31 mouse cellular contexts compared by ENCODE assay signal in genomic region chr8:29836044-29836443, GRCm38 (mm10).
"Had no signal": no experiment of that assay in that cellular context is flagged by ENCODE, and none has a peak within 500 bp of the region (broad histone marks: within the 10 kb centered on the region; RNA-seq: fewer than 3 reads in every experiment).

No protein-coding gene starts in this region.

- H3K9me3 ChIP-seq: limb, embryonic 10.5 days; limb, embryonic 12.5 days; limb, embryonic 13.5 days; limb, embryonic 15.5 days; liver, embryonic 12.5 days; liver, embryonic 13.5 days; liver, embryonic 15.5 days; lung, embryonic 15.5 days; megakaryocyte, embryonic 14.5 days; midbrain, embryonic 10.5 days; midbrain, embryonic 12.5 days; midbrain, embryonic 13.5 days; midbrain, embryonic 15.5 days had no signal

- H3K9ac ChIP-seq: limb, embryonic 12.5 days; limb, embryonic 13.5 days; limb, embryonic 15.5 days; liver, embryonic 12.5 days; liver, embryonic 13.5 days; liver, embryonic 14.5 days; liver, embryonic 15.5 days; liver, postnatal 0 days; lung, embryonic 14.5 days; lung, embryonic 15.5 days; midbrain, embryonic 12.5 days; midbrain, embryonic 13.5 days; midbrain, embryonic 15.5 days had no signal

- H3K4me1 ChIP-seq: limb, embryonic 10.5 days; limb, embryonic 12.5 days; limb, embryonic 13.5 days; limb, embryonic 15.5 days; liver, embryonic 12.5 days; liver, embryonic 13.5 days; liver, embryonic 15.5 days; lung, embryonic 15.5 days; megakaryocyte, embryonic 14.5 days; midbrain, embryonic 10.5 days; midbrain, embryonic 12.5 days; midbrain, embryonic 13.5 days; midbrain, embryonic 15.5 days had no signal

- H3K4me3 ChIP-seq: limb, embryonic 10.5 days; limb, embryonic 12.5 days; limb, embryonic 13.5 days; limb, embryonic 15.5 days; liver, embryonic 12.5 days; liver, embryonic 13.5 days; liver, embryonic 15.5 days; lung, embryonic 15.5 days; megakaryocyte, embryonic 14.5 days; midbrain, embryonic 10.5 days; midbrain, embryonic 12.5 days; midbrain, embryonic 13.5 days; midbrain, embryonic 15.5 days; myocyte had no signal

- H3K36me3 ChIP-seq: limb, embryonic 10.5 days; limb, embryonic 12.5 days; limb, embryonic 13.5 days; limb, embryonic 15.5 days; liver, embryonic 12.5 days; liver, embryonic 13.5 days; liver, embryonic 15.5 days; lung, embryonic 15.5 days; midbrain, embryonic 10.5 days; midbrain, embryonic 12.5 days; midbrain, embryonic 13.5 days; midbrain, embryonic 15.5 days had no signal

- H3K27me3 ChIP-seq: limb, embryonic 12.5 days; limb, embryonic 13.5 days; limb, embryonic 15.5 days; liver, embryonic 12.5 days; liver, embryonic 13.5 days; liver, embryonic 15.5 days; lung, embryonic 15.5 days; megakaryocyte, embryonic 14.5 days; midbrain, embryonic 12.5 days; midbrain, embryonic 13.5 days; midbrain, embryonic 15.5 days had no signal

- H3K4me2 ChIP-seq: limb, embryonic 12.5 days; limb, embryonic 13.5 days; limb, embryonic 15.5 days; liver, embryonic 11.5 days; liver, embryonic 12.5 days; liver, embryonic 13.5 days; liver, embryonic 15.5 days; lung, embryonic 14.5 days; lung, embryonic 15.5 days; midbrain, embryonic 11.5 days; midbrain, embryonic 12.5 days; midbrain, embryonic 13.5 days; midbrain, embryonic 15.5 days had no signal

- H3K27ac ChIP-seq: limb, embryonic 10.5 days; limb, embryonic 12.5 days; limb, embryonic 13.5 days; limb, embryonic 15.5 days; liver, embryonic 12.5 days; liver, embryonic 13.5 days; liver, embryonic 14.5 days; liver, embryonic 15.5 days; lung, embryonic 15.5 days; macrophage; midbrain, embryonic 10.5 days; midbrain, embryonic 12.5 days; midbrain, embryonic 13.5 days; midbrain, embryonic 15.5 days had no signal

- DNase-seq: left cerebral cortex, postnatal 4 days; liver; liver, embryonic 13.5 days; liver, postnatal 0 days; lung, adult 18-20 months; lung, adult 2 months; lung, embryonic 14.5 days; lung, postnatal 10 days; lung, postnatal 14 days; lung, postnatal 36 days; lung, postnatal 4 days; midbrain, embryonic 14.5 days had no signal

- ATAC-seq: liver, embryonic 12.5 days; liver, postnatal 0 days; lung, postnatal 0 days; midbrain, embryonic 13.5 days; midbrain, embryonic 15.5 days; midbrain, embryonic 16.5 days had no signal
